Mouse (Mus musculus): Measurements from ENCODE around the gene Stpg3.

DNA sequence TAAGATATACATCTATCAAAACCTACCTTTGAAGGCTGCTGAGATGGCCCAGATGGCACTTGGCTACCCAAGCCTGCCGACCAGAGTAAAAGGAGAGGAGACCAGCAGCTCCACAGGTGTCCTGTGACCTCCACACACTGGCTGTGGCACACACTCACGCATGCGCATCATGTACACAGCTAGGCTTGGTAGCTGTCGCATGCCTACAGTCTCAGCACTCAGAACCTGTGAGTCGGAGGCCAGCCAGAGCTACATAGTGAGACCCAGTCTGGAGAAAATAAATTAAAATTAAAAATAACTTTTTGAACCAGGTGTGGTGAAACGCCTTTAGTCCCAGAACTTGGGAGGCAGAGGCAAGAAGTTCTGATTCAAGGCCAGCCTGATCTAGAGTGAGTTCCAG, 26.6 kb downstream of the Stpg3 start:
- TF ChIP-seq CTCF (IDR thresholded peaks at IDR 0.05; ENCODE audit: low read depth, low read length) (no peak), EP300 (IDR thresholded peaks at IDR 0.05; ENCODE audit: insufficient read depth, low read depth, low read length) (no peak), POLR2A (IDR thresholded peaks at IDR 0.05; ENCODE audit: insufficient read depth, low read length) (no peak)

Data from ES-Bruce4 (cell line).